Mouse (Mus musculus) lung, postnatal 0 days (tissue): ENCODE results near the gene Gtf2a2. TPM values are rescaled to one million over a fixed set of nuclear protein-coding genes. Genes with fewer than 3 reads are reported as not detected.

Experiments used
- ATAC-seq: fragments of 200-750 bp; cut with Nextera tagmentation; 2 replicates; pipeline ENCODE4 v1.8.0; 2017; ENCODE audit warnings: moderate library complexity
- DNase-seq: peaks from one replicate; pipeline ENCODE4 v3.0.0-alpha.2; 2016; ENCODE audit warnings: low spot score
- H3K27ac ChIP-seq: fragments of 300-500 bp; sonication (generic); 2 replicates; pipeline ENCODE4 v1.5.1; 2014; ENCODE audit warnings: antibody characterized with exemption, mild to moderate bottlenecking, low read length, mixed read lengths
- H3K27me3 ChIP-seq: fragments of 300-500 bp; sonication (generic); replicated peaks from 2 replicates; pipeline ENCODE4 v1.6.1; 2014; ENCODE audit warnings: low read length, mixed read lengths; ENCODE audit not compliant: insufficient read depth
- H3K36me3 ChIP-seq: fragments of 300-500 bp; sonication (generic); 2 replicates; pipeline ENCODE4 v1.6.1; 2014; ENCODE audit warnings: low read length, mixed read lengths; ENCODE audit not compliant: insufficient read depth
- H3K4me1 ChIP-seq: fragments of 300-500 bp; sonication (generic); 2 replicates; pipeline ENCODE4 v1.6.1; 2014; ENCODE audit warnings: antibody characterized with exemption, low read depth, low read length, mixed read lengths; ENCODE audit not compliant: insufficient read depth
- H3K4me2 ChIP-seq: fragments of 300-500 bp; sonication (generic); replicated peaks from 2 replicates; pipeline ENCODE4 v1.6.1; 2014; ENCODE audit warnings: low read depth, mild to moderate bottlenecking, low read length, moderate library complexity, mixed read lengths
- H3K4me3 ChIP-seq: fragments of 300-500 bp; sonication (generic); 2 replicates; pipeline ENCODE4 v1.5.1; 2014; ENCODE audit warnings: low read depth, low read length
- H3K9ac ChIP-seq: fragments of 300-500 bp; sonication (generic); replicated peaks from 2 replicates; pipeline ENCODE4 v1.6.1; 2014; ENCODE audit warnings: low read depth, mild to moderate bottlenecking
- H3K9me3 ChIP-seq: fragments of 300-500 bp; sonication (generic); 2 replicates; pipeline ENCODE4 v1.6.1; 2016; ENCODE audit warnings: low read length, mixed read lengths
- CTCF ChIP-seq: IDR thresholded peaks from 2 replicates; pipeline ENCODE4 v1.5.1; 2016; ENCODE audit warnings: antibody characterized with exemption, mild to moderate bottlenecking
- EP300 ChIP-seq: IDR thresholded peaks from 2 replicates; pipeline ENCODE4 v1.6.1; 2016; ENCODE audit warnings: antibody characterized with exemption, mild to moderate bottlenecking, control low read depth
- WGBS: fragments of 180-500 bp; shearing (Covaris S2); extraction: QIAGEN DNeasy Blood & Tissue Kit; methylation state at CpG from one replicate; pipeline ENCODE4 v1.1.7; 2014; 5-methylcytosine and 5-hydroxymethylcytosine counted together
- polyA plus RNA-seq: library from polyadenylated mRNA; unstranded; fragments of >200 nt; fragmentation: Nextera tagmentation; extraction: Ambion mirVana; gene quantifications from 2 replicates; pipeline ENCODE4 v1.2.1, GENCODE M21; 2015

Gene Gtf2a2
- 126 and 142 TPM in 2 replicates for polyA plus RNA-seq

- H3K4me2 ChIP-seq = peak within 1 kb of the TSS; percentile 72
- peak within 1 kb of the TSS; percentile 93 for H3K4me3 ChIP-seq
- no peaks in the 10 kb centered on the region for H3K27me3 ChIP-seq
- WGBS = 4% methylated on average over 50 of the region's 57 CpGs
- DNase-seq (peak; percentile 95), ATAC-seq (peak; percentile 99)
- H3K36me3 ChIP-seq = peaks cover 20% of the 10 kb centered on the region; the same call in 1 of the 2 replicates
- H3K4me1 ChIP-seq = peaks cover 7% of the 10 kb centered on the region
- peak within 1 kb of the TSS; percentile 93 for H3K27ac ChIP-seq
- no peaks in the 10 kb centered on the region for H3K9me3 ChIP-seq
- TF ChIP-seq CTCF = no peak
- TF ChIP-seq EP300 = no peak
- H3K9ac ChIP-seq = peak within 1 kb of the TSS; percentile 92
Observed at GRCm38 (mm10) chr9:70012408-70012901, at the start of gene Gtf2a2. Gene Gtf2a2 (plus strand): TSS chr9:70012550.

GRCm38 (mm10) chr9:69964370-69964769 lies 48.0 kb upstream of the Gtf2a2 start:
- Histone ChIP-seq H3K4me1 (no peaks in the 10 kb centered on the region), H3K27me3 (no peaks in the 10 kb centered on the region), H3K27ac (no peak overlapping the region), H3K4me3 (no peak overlapping the region), H3K9me3 (no peaks in the 10 kb centered on the region), H3K9ac (no peak overlapping the region), H3K4me2 (no peak overlapping the region), H3K36me3 (no peaks in the 10 kb centered on the region)
- no peak for ATAC-seq
- DNase-seq = no peak
- 66% methylated on average over 3 of the region's 3 CpGs for WGBS
- no peak for TF ChIP-seq EP300
- no peak for TF ChIP-seq CTCF

- ATAC-seq = no peak
Observed at GRCm38 (mm10) chr9:69985526-69985925, 26.8 kb upstream of the Gtf2a2 start.

GRCm38 (mm10) chr9:69986063-69986462 lies 26.3 kb upstream of the Gtf2a2 start:
- Histone ChIP-seq H3K9ac (no peak overlapping the region), H3K27ac (no peak overlapping the region), H3K4me3 (no peak overlapping the region), H3K36me3 (no peaks in the 10 kb centered on the region), H3K27me3 (no peaks in the 10 kb centered on the region), H3K4me1 (peaks cover 6% of the 10 kb centered on the region; the same call in 1 of the 2 replicates), H3K4me2 (no peak overlapping the region), H3K9me3 (no peaks in the 10 kb centered on the region)
- DNase-seq (no peak), ATAC-seq (no peak)
- WGBS = 74% methylated on average over 10 of the region's 10 CpGs
- TF ChIP-seq CTCF = no peak
- TF ChIP-seq EP300 = no peak

More at GRCm38 (mm10) chr9:69985526-69985925, 26.8 kb upstream of the Gtf2a2 start:
- DNase-seq = no peak
- H3K4me1 ChIP-seq = peaks cover 1% of the 10 kb centered on the region; the same call in 1 of the 2 replicates
- no peak overlapping the region for H3K4me3 ChIP-seq
- TF ChIP-seq EP300 (no peak), CTCF (no peak)
- no peaks in the 10 kb centered on the region for H3K9me3 ChIP-seq
- H3K9ac ChIP-seq = no peak overlapping the region
- 67% methylated on average over 1 of the region's 1 CpGs for WGBS
- no peaks in the 10 kb centered on the region for H3K27me3 ChIP-seq
- no peak overlapping the region for H3K27ac ChIP-seq
- no peak overlapping the region for H3K4me2 ChIP-seq
- no peaks in the 10 kb centered on the region for H3K36me3 ChIP-seq

- ATAC-seq (no peak), DNase-seq (no peak)
- Histone ChIP-seq H3K4me2 (no peak overlapping the region), H3K9ac (no peak overlapping the region), H3K27ac (no peak overlapping the region), H3K9me3 (no peaks in the 10 kb centered on the region), H3K4me1 (peaks cover 6% of the 10 kb centered on the region; the same call in 1 of the 2 replicates), H3K4me3 (no peak overlapping the region), H3K36me3 (no peaks in the 10 kb centered on the region), H3K27me3 (no peaks in the 10 kb centered on the region)
- WGBS = 70% methylated on average over 5 of the region's 5 CpGs
- TF ChIP-seq EP300 (no peak), CTCF (no peak)
Observed at GRCm38 (mm10) chr9:69986571-69986970, 25.8 kb upstream of the Gtf2a2 start.

- 0% methylated on average over 3 of the region's 3 CpGs for WGBS
- DNase-seq = peak; percentile 82
Observed at GRCm38 (mm10) chr9:69987579-69987978, 24.8 kb upstream of the Gtf2a2 start.

More at GRCm38 (mm10) chr9:69987579-69987978, 24.8 kb upstream of the Gtf2a2 start:
- ATAC-seq = no peak
- TF ChIP-seq EP300 = no peak
- peak; percentile 79 for TF ChIP-seq CTCF
- H3K27ac ChIP-seq = no peak overlapping the region
- H3K4me1 ChIP-seq = peaks cover 6% of the 10 kb centered on the region; the same call in 1 of the 2 replicates
- no peaks in the 10 kb centered on the region for H3K9me3 ChIP-seq
- H3K36me3 ChIP-seq = no peaks in the 10 kb centered on the region
- no peak overlapping the region for H3K4me3 ChIP-seq
- H3K9ac ChIP-seq = no peak overlapping the region
- no peaks in the 10 kb centered on the region for H3K27me3 ChIP-seq
- H3K4me2 ChIP-seq = no peak overlapping the region
